Mouse (Mus musculus) embryonic fibroblast, embryonic 13.5 days (primary cell): ENCODE measurements around the gene Alox12b. TPM values are rescaled to one million over a fixed set of nuclear protein-coding genes. Genes with fewer than 3 reads are reported as not detected.

Experiments
- H3K27ac ChIP-seq: 2 replicates; pipeline ENCODE4 v1.5.1; 2012; ENCODE audit warnings: low read length, control low read depth, inconsistent platforms; ENCODE audit not compliant: insufficient read depth
- H3K4me1 ChIP-seq: 2 replicates; pipeline ENCODE4 v1.6.1; 2011; ENCODE audit warnings: low read length; ENCODE audit not compliant: control insufficient read depth, insufficient read depth
- H3K4me3 ChIP-seq: 2 replicates; pipeline ENCODE4 v1.5.1; 2011; ENCODE audit warnings: mild to moderate bottlenecking, control low read depth, low read length; ENCODE audit not compliant: insufficient read depth
- CTCF ChIP-seq: IDR thresholded peaks from 2 replicates; pipeline ENCODE4 v1.5.1; 2011; ENCODE audit warnings: mild to moderate bottlenecking, control low read depth, low read length, moderate library complexity, borderline replicate concordance; ENCODE audit not compliant: insufficient read depth
- POLR2A ChIP-seq: IDR thresholded peaks from 2 replicates; pipeline ENCODE4 v1.6.1; 2011; ENCODE audit warnings: low read depth, mild to moderate bottlenecking, control low read depth, low read length, moderate library complexity
- polyA plus RNA-seq: library from polyadenylated mRNA; stranded (reverse); fragments of >200 nt; gene quantifications from 2 replicates; pipeline ENCODE4 v1.2.4, GENCODE M21; 2011; ENCODE audit warnings: low read depth; ENCODE audit not compliant: missing spikeins, insufficient read length

Gene Alox12b
- polyA plus RNA-seq, 1 experiment = not detected

- TF ChIP-seq POLR2A (no peak), CTCF (no peak)
- H3K4me3 ChIP-seq = no peak overlapping the region
- no peaks in the 10 kb centered on the region for H3K4me1 ChIP-seq
- no peak overlapping the region for H3K27ac ChIP-seq
Measured at GRCm38 (mm10) chr11:69116843-69117242, 39.9 kb upstream of the Alox12b start.

- TF ChIP-seq POLR2A (no peak; the same call in 1 of the 2 replicates), CTCF (no peak)
Measured at GRCm38 (mm10) chr11:69117737-69118695, 38.8 kb upstream of the Alox12b start.

GRCm38 (mm10) chr11:69118765-69119164, 38.0 kb upstream of the Alox12b start:
- TF ChIP-seq CTCF = no peak
- TF ChIP-seq POLR2A = peak; percentile 37; the same call in 1 of the 2 replicates
- H3K4me3 ChIP-seq = peak overlapping the region; percentile 64; the same call in 1 of the 2 replicates
- H3K4me1 ChIP-seq = no peaks in the 10 kb centered on the region
- no peak overlapping the region for H3K27ac ChIP-seq

More at GRCm38 (mm10) chr11:69117737-69118695, 38.8 kb upstream of the Alox12b start:
- no peaks in the 10 kb centered on the region for H3K4me1 ChIP-seq
- H3K4me3 ChIP-seq = peak overlapping the region; percentile 64
- 0 out of 2 replicates have a peak overlapping the region, but pooled peaks have one; percentile 16 for H3K27ac ChIP-seq

GRCm38 (mm10) chr11:69119446-69120155, 37.2 kb upstream of the Alox12b start:
- H3K4me3 ChIP-seq = no peak overlapping the region
- TF ChIP-seq POLR2A (no peak), CTCF (no peak)
- no peak overlapping the region for H3K27ac ChIP-seq
- no peaks in the 10 kb centered on the region for H3K4me1 ChIP-seq

GRCm38 (mm10) chr11:69120221-69121000, 36.4 kb upstream of the Alox12b start, which contains the start of gene Hes7:
Gene Hes7 (plus strand): TSS chr11:69120404.
- no peak within 1 kb of the TSS for H3K27ac ChIP-seq
- no peaks in the 10 kb centered on the region for H3K4me1 ChIP-seq
- peak within 1 kb of the TSS; percentile 62 for H3K4me3 ChIP-seq
- no peak for TF ChIP-seq CTCF
- TF ChIP-seq POLR2A = no peak

GRCm38 (mm10) chr11:69121001-69121740, 35.6 kb upstream of the Alox12b start:
- Histone ChIP-seq H3K4me1 (no peaks in the 10 kb centered on the region), H3K4me3 (peak overlapping the region; percentile 62), H3K27ac (no peak overlapping the region)
- no peak for TF ChIP-seq CTCF
- no peak for TF ChIP-seq POLR2A

GRCm38 (mm10) chr11:69121741-69122335, 35.0 kb upstream of the Alox12b start:
- H3K27ac ChIP-seq = peak overlapping the region; percentile 78; the same call in 1 of the 2 replicates
- H3K4me3 ChIP-seq = peak overlapping the region; percentile 62
- 0 out of 2 replicates have a peak, but pooled peaks cover 3% of the 10 kb centered on the region for H3K4me1 ChIP-seq
- no peak for TF ChIP-seq CTCF
- peak; percentile 31; the same call in 1 of the 2 replicates for TF ChIP-seq POLR2A

- Histone ChIP-seq H3K4me3 (peak within 1 kb of the TSS; percentile 62), H3K27ac (peak within 1 kb of the TSS; percentile 78), H3K4me1 (0 out of 2 replicates have a peak, but pooled peaks cover 3% of the 10 kb centered on the region)
- TF ChIP-seq CTCF = peak; percentile 77
- TF ChIP-seq POLR2A = peak; percentile 53; the same call in 1 of the 2 replicates
Measured at GRCm38 (mm10) chr11:69122336-69122951, 34.3 kb upstream of the Alox12b start, which contains the start of gene 9130213A22Rik. Gene 9130213A22Rik (minus strand): TSS chr11:69122589.
